12 mouse cellular contexts compared by ENCODE assay signal in genomic region chr16:11046437-11046836, GRCm38 (mm10). TPM values are rescaled to one million over a fixed set of nuclear protein-coding genes. Genes with fewer than 3 reads are reported as not detected.
DNase-seq lines count a peak whose midpoint lies in the region; TF ChIP-seq lines count a peak whose summit lies in the region.
"Had no signal": no experiment of that assay in that cellular context is flagged by ENCODE, and none has a peak within 500 bp of the region (broad histone marks: within the 10 kb centered on the region; RNA-seq: fewer than 3 reads in every experiment).

No protein-coding gene starts in this region.

- H3K27ac ChIP-seq in kidney, adult 2 months (ENCODE audit: insufficient read depth, low read depth, low read length), result no peak overlapping the region; the same call in 1 of the 2 replicates

- peak; percentile 70 for DNase-seq in kidney, adult 2 months
- no peak for DNase-seq in kidney, postnatal 4 days
- DNase-seq in heart, adult 8-10 months (ENCODE audit: low spot score), result peak; percentile 85
- DNase-seq in heart, postnatal 36 days, result peak; percentile 44 to 51
- DNase-seq in lung, postnatal 10 days, result peak; percentile 37
- DNase-seq in left cerebral cortex, adult 8-10 months (ENCODE audit: low spot score in 2 of 2), result no peak
- no peak for DNase-seq in spleen, adult 18-20 months
- DNase-seq in embryo, embryonic 11 days, result no peak
- DNase-seq: adrenal gland, adult 2 months; cerebellum, adult 11 months; thymus, postnatal 36 days had no signal

- intact Hi-C loops in heart, postnatal 36 days (cut with DNase I), result loop anchor here (2.0 kb wide), 1 partner anchor 16 kb away; no protein-coding TSS in a partner anchor

- no peaks in the 10 kb centered on the region for H3K36me3 ChIP-seq in kidney, adult 2 months (ENCODE audit: control insufficient read depth, insufficient read depth, low read length)

- WGBS in kidney, adult 2 months, result 76% methylated on average over 7 of the region's 7 CpGs

- no peaks in the 10 kb centered on the region for H3K4me1 ChIP-seq in kidney, adult 2 months (ENCODE audit: control insufficient read depth, insufficient read depth, low read length)

- no peak for TF ChIP-seq CTCF in kidney, adult 2 months (conservative IDR thresholded peaks at IDR 0.05; ENCODE audit: insufficient read depth, insufficient read length, low read depth, low read length)

- no peak for TF ChIP-seq POLR2A in kidney, adult 2 months (IDR thresholded peaks at IDR 0.05; ENCODE audit: low read depth, low read length)

- no peaks in the 10 kb centered on the region for H3K27me3 ChIP-seq in kidney, adult 2 months (replicated peaks; ENCODE audit: control insufficient read depth, insufficient read depth, low read length)

- H3K4me3 ChIP-seq in kidney, adult 2 months (ENCODE audit: insufficient read depth, low read depth, low read length), result no peak overlapping the region
- H3K4me3 ChIP-seq: myocyte had no signal

RNA-seq across cellular contexts. Expression of gene Snn, which starts 14.3 kb away (rescaled TPM):
- 67.2 and 71.2 TPM in 2 replicates for polyA plus RNA-seq in kidney, adult 2 months (2012; rRNA removed)
- 10 to 100 TPM; 24.1 to 31.1 (median 28.1) TPM for total RNA-seq in heart, adult 8-10 months (2022)
- 10 to 100 TPM; 28.1 to 33.8 TPM for total RNA-seq in heart, postnatal 36 days (2021)
- 100 to 1,000 TPM; 174 to 204 (median 186) TPM for total RNA-seq in left cerebral cortex, adult 8-10 months (2022)

RNA-seq across cellular contexts. Expression of gene Litaf, which starts 19.5 kb away (rescaled TPM):
- polyA plus RNA-seq in kidney, adult 2 months (2012; rRNA removed), result 125 and 145 TPM in 2 replicates
- 10 to 100 TPM; 12.9 to 20.3 (median 14.4) TPM for total RNA-seq in heart, adult 8-10 months (2022)
- total RNA-seq in heart, postnatal 36 days (2021), result 10 to 100 TPM; 19.9 to 21.7 TPM
- 10 to 100 TPM; 18.7 to 24.5 (median 21.6) TPM for total RNA-seq in left cerebral cortex, adult 8-10 months (2022)

Comparison
In these comparisons a context has a peak if more than half of its experiments do, and no peak if none do; other contexts are left out.
1. DNase-seq: peak in kidney, adult 2 months (single experiment), heart, adult 8-10 months (single experiment), heart, postnatal 36 days (2 of 2) and lung, postnatal 10 days (single experiment); none in kidney, postnatal 4 days (0 of 2), left cerebral cortex, adult 8-10 months (0 of 2), spleen, adult 18-20 months (0 of 2) and embryo, embryonic 11 days (single experiment).
2. RNA of gene Snn, which starts 14.3 kb away (total RNA-seq): 174 to 204 TPM in left cerebral cortex, adult 8-10 months; 28.1 to 33.8 TPM in heart, postnatal 36 days and 24.1 to 31.1 TPM in heart, adult 8-10 months; every median in the first group is over 4 times any median in the second.